Mouse (Mus musculus) neural tube, embryonic 11.5 days (tissue): ENCODE data around the gene Rasgrp3. TPM values are rescaled to one million over a fixed set of nuclear protein-coding genes. Genes with fewer than 3 reads are reported as not detected.
"Not testable (repeated sequence)": the region's sequence is repeated elsewhere in the genome, so short reads cannot be mapped to it uniquely, and the experiment has no call there.

Source experiments
- ATAC-seq: fragments of 200-750 bp; cut with Nextera tagmentation; 2 replicates; pipeline ENCODE4 v1.8.0; 2017; ENCODE audit warnings: moderate number of reproducible peaks, mild to moderate bottlenecking, moderate TSS enrichment, moderate library complexity; ENCODE audit not compliant: insufficient read depth, low FRiP score, low TSS enrichment
- DNase-seq: peaks from one replicate; pipeline ENCODE4 v3.0.0-alpha.2; 2015; ENCODE audit warnings: low spot score
- H3K27ac ChIP-seq: fragments of 300-500 bp; sonication (generic); 2 replicates; pipeline ENCODE4 v1.5.1; 2014; ENCODE audit warnings: low read depth, mild to moderate bottlenecking, low read length
- H3K27me3 ChIP-seq: fragments of 300-500 bp; sonication (generic); 2 replicates; pipeline ENCODE4 v1.6.1; 2014; ENCODE audit warnings: mild to moderate bottlenecking, low read length, mixed read lengths; ENCODE audit not compliant: control insufficient read depth, insufficient read depth
- H3K36me3 ChIP-seq: fragments of 300-500 bp; sonication (generic); 2 replicates; pipeline ENCODE4 v1.6.1; 2014; ENCODE audit warnings: mild to moderate bottlenecking, low read length, moderate library complexity, mixed read lengths; ENCODE audit not compliant: control insufficient read depth, insufficient read depth
- H3K4me1 ChIP-seq: fragments of 300-500 bp; sonication (generic); 2 replicates; pipeline ENCODE4 v1.6.1; 2014; ENCODE audit warnings: low read length, mixed read lengths; ENCODE audit not compliant: control insufficient read depth, insufficient read depth
- H3K4me2 ChIP-seq: fragments of 300-500 bp; sonication (generic); 2 replicates; pipeline ENCODE4 v1.6.1; 2014; ENCODE audit warnings: low read depth, mild to moderate bottlenecking, moderate library complexity
- H3K4me3 ChIP-seq: fragments of 300-500 bp; sonication (generic); 2 replicates; pipeline ENCODE4 v1.5.1; 2014; ENCODE audit warnings: low read depth, low read length
- H3K9ac ChIP-seq: fragments of 300-500 bp; sonication (generic); 2 replicates; pipeline ENCODE4 v1.6.1; 2014; ENCODE audit warnings: mild to moderate bottlenecking, low read length
- H3K9me3 ChIP-seq: fragments of 300-500 bp; sonication (generic); 2 replicates; pipeline ENCODE4 v1.6.1; 2016; ENCODE audit warnings: low read length; ENCODE audit not compliant: control insufficient read depth
- WGBS: fragments of 180-500 bp; shearing (Covaris S2); extraction: QIAGEN DNeasy Blood & Tissue Kit; methylation state at CpG from one replicate; pipeline ENCODE4 v1.1.7; 2014; 5-methylcytosine and 5-hydroxymethylcytosine counted together
- polyA plus RNA-seq: library from polyadenylated mRNA; unstranded; fragments of >200 nt; fragmentation: Nextera tagmentation; extraction: Ambion mirVana; gene quantifications from 2 replicates; pipeline ENCODE4 v1.2.1, GENCODE M21; 2014

Rasgrp3 gene
- polyA plus RNA-seq, 1 experiment from 2014 or later, result 11.6 TPM

GRCm38 (mm10) chr17:75449022-75449421 lies 13.3 kb downstream of the Rasgrp3 start:
- no peak for ATAC-seq
- Histone ChIP-seq H3K4me1 (no peaks in the 10 kb centered on the region), H3K9ac (no peak overlapping the region), H3K27me3 (no peaks in the 10 kb centered on the region), H3K27ac (no peak overlapping the region), H3K4me3 (no peak overlapping the region), H3K4me2 (no peak overlapping the region), H3K9me3 (no peaks in the 10 kb centered on the region), H3K36me3 (no peaks in the 10 kb centered on the region)
- 93% methylated on average over 1 of the region's 1 CpGs for WGBS
- DNase-seq, result no peak

GRCm38 (mm10) chr17:75452313-75452712 lies 16.6 kb downstream of the Rasgrp3 start:
- H3K4me1 ChIP-seq, result no peaks in the 10 kb centered on the region
- ATAC-seq (no peak), DNase-seq (no peak)
- H3K9ac ChIP-seq, result no peak overlapping the region
- H3K36me3 ChIP-seq, result no peaks in the 10 kb centered on the region
- no peak overlapping the region for H3K4me3 ChIP-seq
- WGBS, result 85% methylated on average over 4 of the region's 4 CpGs
- no peaks in the 10 kb centered on the region for H3K27me3 ChIP-seq
- no peaks in the 10 kb centered on the region for H3K9me3 ChIP-seq
- H3K4me2 ChIP-seq, result no peak overlapping the region
- H3K27ac ChIP-seq, result no peak overlapping the region

DNA sequence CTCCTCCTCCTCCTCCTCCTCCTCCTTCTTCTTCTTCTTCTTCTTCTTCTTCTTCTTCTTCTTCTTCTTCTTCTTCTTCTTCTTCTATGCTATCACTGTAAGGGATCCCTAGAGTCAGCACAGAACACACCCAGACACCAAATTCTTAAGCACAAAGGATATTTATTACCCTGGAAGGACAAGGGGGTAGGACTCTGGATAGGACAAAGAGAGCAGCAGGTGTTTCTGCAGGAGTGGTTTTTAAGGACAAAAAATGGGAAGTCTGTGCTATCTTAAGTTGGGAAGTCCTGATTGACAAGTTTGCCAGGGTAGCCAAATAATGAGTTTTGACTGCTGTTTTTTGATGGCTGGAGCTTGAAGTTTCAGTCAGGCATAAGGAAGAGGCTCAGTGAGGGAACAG lies 17.9 kb downstream of the Rasgrp3 start:
- ATAC-seq, result no peak
- Histone ChIP-seq H3K27ac (no peak overlapping the region), H3K27me3 (no peaks in the 10 kb centered on the region), H3K36me3 (no peaks in the 10 kb centered on the region), H3K9ac (no peak overlapping the region), H3K4me2 (no peak overlapping the region), H3K4me1 (no peaks in the 10 kb centered on the region), H3K9me3 (no peaks in the 10 kb centered on the region), H3K4me3 (no peak overlapping the region)
- no peak for DNase-seq

DNA sequence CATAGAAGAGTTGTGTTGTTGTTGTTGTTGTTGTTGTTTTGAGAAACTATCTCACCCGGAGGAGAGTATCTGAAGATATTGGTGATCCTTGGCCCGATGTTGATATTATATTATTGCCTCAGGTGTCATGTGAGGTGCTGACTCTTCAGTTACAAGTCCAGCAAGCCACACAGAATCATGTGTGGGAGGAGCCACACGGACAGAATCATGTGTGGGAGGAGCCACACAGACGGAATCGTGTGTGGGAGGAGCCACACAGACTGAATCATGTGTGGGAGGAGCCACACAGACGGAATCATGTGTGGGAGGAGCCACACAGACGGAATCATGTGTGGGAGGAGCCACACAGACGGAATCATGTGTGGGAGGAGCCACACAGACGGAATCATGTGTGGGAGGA lies 20.4 kb downstream of the Rasgrp3 start:
- not testable (repeated sequence) for H3K4me1 ChIP-seq, H3K36me3 ChIP-seq, H3K4me3 ChIP-seq, H3K27me3 ChIP-seq, H3K9me3 ChIP-seq, H3K4me2 ChIP-seq, DNase-seq, H3K9ac ChIP-seq, H3K27ac ChIP-seq, ATAC-seq
- WGBS, result 83% methylated on average over 9 of the region's 9 CpGs

- DNase-seq (no peak), ATAC-seq (0 out of 2 replicates have a peak, but pooled peaks have one; percentile 45)
- Histone ChIP-seq H3K27me3 (no peaks in the 10 kb centered on the region), H3K9ac (no peak overlapping the region), H3K4me2 (no peak overlapping the region), H3K9me3 (no peaks in the 10 kb centered on the region), H3K4me1 (no peaks in the 10 kb centered on the region), H3K27ac (no peak overlapping the region), H3K36me3 (no peaks in the 10 kb centered on the region), H3K4me3 (no peak overlapping the region)
- WGBS, result 93% methylated on average over 6 of the region's 6 CpGs
Measured at GRCm38 (mm10) chr17:75460621-75461020, 24.9 kb downstream of the Rasgrp3 start.

DNA sequence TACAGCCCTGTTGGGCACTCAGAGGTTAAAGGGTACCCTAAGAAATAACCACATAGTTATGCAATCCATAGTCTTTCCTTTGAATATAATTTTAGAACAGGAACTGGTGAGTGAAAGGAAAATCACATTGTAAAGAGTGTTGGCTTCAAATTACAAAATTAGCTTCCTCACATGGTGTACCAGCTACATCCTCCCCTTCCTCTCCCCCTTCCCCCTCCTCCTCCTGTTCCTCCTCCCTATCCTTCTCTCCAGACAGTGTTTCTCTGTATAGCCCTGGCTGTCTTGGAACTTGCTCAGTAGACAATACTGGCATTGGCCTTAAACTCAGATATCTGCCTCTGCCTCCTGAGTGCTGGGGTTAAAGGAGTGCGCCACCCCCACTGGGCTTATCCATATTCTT lies 26.1 kb downstream of the Rasgrp3 start:
- Histone ChIP-seq H3K9me3 (no peaks in the 10 kb centered on the region), H3K27me3 (no peaks in the 10 kb centered on the region), H3K9ac (no peak overlapping the region), H3K4me3 (no peak overlapping the region), H3K4me1 (no peaks in the 10 kb centered on the region), H3K36me3 (no peaks in the 10 kb centered on the region), H3K4me2 (no peak overlapping the region), H3K27ac (no peak overlapping the region)
- DNase-seq (no peak), ATAC-seq (no peak)
- WGBS, result 92% methylated on average over 1 of the region's 1 CpGs

DNA sequence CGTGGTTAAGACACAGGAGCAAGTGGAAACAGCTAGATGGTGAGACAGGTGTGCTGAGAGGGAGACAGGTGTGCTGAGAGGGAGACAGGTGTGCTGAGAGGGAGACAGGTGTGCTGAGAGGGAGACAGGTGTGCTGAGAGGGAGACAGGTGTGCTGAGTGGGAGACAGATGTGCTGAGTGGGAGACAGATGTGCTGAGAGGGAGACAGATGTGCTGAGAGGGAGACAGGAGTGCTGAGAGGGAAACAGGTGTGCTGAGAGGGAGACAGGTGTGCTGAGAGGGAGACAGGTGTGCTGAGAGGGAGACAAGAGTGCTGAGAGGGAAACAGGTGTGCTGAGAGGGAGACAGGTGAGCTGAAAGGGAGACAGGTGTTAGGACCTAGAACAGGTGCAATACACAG lies 27.5 kb downstream of the Rasgrp3 start:
- WGBS, result 91% methylated on average over 1 of the region's 1 CpGs
- H3K36me3 ChIP-seq, H3K4me3 ChIP-seq, H3K27ac ChIP-seq, DNase-seq, H3K9ac ChIP-seq, H3K9me3 ChIP-seq, H3K4me2 ChIP-seq, H3K27me3 ChIP-seq, H3K4me1 ChIP-seq, ATAC-seq: not testable (repeated sequence)

DNA sequence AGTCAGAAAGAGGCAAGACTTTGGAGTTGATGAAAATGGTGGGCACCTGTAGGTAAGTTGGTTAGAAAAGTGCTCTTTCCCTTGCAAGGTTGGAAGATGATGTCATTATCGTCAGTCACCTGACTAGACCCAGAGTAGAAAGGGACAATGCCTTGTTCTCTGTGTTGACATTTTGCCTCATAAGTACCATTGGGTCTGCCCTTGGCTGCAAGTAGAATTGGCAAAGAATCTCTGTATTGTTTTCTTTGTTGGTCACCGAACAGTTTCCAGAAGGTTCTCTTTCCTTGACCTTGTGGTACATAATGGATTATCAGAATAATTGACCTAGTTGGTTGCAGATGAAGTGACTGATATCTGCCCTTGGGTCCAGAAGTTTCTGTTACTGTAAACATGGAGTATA lies 27.9 kb downstream of the Rasgrp3 start:
- no peaks in the 10 kb centered on the region for H3K36me3 ChIP-seq
- H3K9ac ChIP-seq, result no peak overlapping the region
- ATAC-seq, result no peak
- DNase-seq, result no peak
- H3K9me3 ChIP-seq, result no peaks in the 10 kb centered on the region
- no peak overlapping the region for H3K4me3 ChIP-seq
- no peak overlapping the region for H3K4me2 ChIP-seq
- H3K4me1 ChIP-seq, result no peaks in the 10 kb centered on the region
- WGBS, result 82% methylated on average over 2 of the region's 2 CpGs
- H3K27ac ChIP-seq, result no peak overlapping the region
- no peaks in the 10 kb centered on the region for H3K27me3 ChIP-seq

DNA sequence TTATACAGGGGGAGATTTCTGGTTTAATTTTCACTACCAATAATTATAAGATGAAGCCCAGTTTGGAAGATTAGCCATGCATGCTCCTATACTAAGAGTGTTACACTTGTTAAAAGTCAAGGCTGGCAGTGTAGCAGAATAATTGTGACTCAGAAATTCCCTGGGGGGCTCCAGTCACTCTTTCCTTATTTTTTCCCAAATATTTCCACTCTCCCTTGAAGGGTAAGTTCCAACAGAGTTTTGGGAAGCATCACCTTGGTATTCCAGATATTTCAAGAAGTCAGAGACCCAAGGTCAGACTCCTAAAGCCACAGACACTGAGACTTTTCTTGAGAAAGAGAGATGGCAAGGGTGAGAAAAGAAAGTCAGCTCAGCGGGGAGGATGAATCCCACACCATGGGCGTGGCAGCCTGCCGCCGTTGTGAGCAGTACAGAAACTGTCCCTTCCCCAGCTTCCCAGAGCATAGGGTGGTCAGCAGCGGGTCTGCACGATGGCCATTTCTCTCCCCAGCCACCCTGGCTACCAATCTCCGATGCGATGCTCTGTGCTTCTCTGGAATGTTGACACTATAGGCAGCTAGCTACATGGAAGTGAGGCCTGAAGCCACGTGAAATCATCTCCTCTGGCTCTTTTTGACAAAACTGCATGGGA lies 28.8 kb downstream of the Rasgrp3 start:
- Histone ChIP-seq H3K4me1 (no peaks in the 10 kb centered on the region), H3K9me3 (no peaks in the 10 kb centered on the region), H3K4me3 (no peak overlapping the region), H3K9ac (no peak overlapping the region), H3K4me2 (no peak overlapping the region), H3K36me3 (no peaks in the 10 kb centered on the region), H3K27me3 (no peaks in the 10 kb centered on the region), H3K27ac (no peak overlapping the region)
- WGBS, result 21% methylated on average over 9 of the region's 9 CpGs
- ATAC-seq, result no peak
- DNase-seq, result no peak
